Mouse (Mus musculus): ENCODE data around the gene Fgd6. TPM values are rescaled to one million over a fixed set of nuclear protein-coding genes. Genes with fewer than 3 reads are reported as not detected.

Fgd6 gene
- 4.0 and 4.5 TPM in 2 replicates for polyA plus RNA-seq (2016; fragmentation: Nextera tagmentation; extraction: Ambion mirVana)

- DNase-seq (ENCODE audit: low spot score), result peak; percentile 99
- H3K27me3 ChIP-seq (replicated peaks; ENCODE audit: low read depth, poor library complexity, severe bottlenecking), result no peaks in the 10 kb centered on the region
- no peaks in the 10 kb centered on the region for H3K9me3 ChIP-seq
- peak within 1 kb of the TSS; percentile 92 for H3K27ac ChIP-seq (replicated peaks)
- H3K36me3 ChIP-seq (replicated peaks), result peaks cover 1% of the 10 kb centered on the region
- H3K4me3 ChIP-seq, result peak within 1 kb of the TSS; percentile 79
- WGBS, result under 1% methylated on average over 76 of the region's 77 CpGs
- H3K4me1 ChIP-seq, result peaks cover 27% of the 10 kb centered on the region
Observed at GRCm38 (mm10) chr10:94035658-94036374, at the start of gene Fgd6, which contains the start of gene Vezt. Fgd6 (plus strand) TSS chr10:94036001. Vezt (minus strand) TSS chr10:94035817.

DNA sequence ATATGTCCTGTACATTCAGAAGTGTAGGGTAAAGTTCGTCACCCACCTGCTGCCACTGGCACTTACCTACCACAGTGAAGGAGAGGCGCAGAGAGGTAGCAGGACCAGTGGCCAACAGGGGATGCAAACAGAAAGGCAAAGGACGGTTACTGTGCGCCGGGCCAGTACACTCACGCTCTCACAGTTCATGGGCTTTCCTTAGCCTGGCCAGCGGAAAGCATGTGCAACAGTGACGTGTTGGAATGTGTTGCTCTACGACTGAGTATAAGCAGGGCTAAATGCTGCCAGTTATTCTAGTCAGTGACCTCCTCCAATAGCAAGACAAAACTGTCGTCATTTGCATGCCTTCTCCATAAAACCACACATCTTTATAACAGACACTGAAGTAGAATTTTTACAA is 41.7 kb upstream of the Fgd6 start:
- WGBS, result 95% methylated on average over 10 of the region's 10 CpGs
- H3K4me3 ChIP-seq, result no peak overlapping the region
- H3K4me1 ChIP-seq, result no peaks in the 10 kb centered on the region
- H3K9me3 ChIP-seq, result no peaks in the 10 kb centered on the region
- no peak overlapping the region for H3K27ac ChIP-seq (replicated peaks)
- DNase-seq (ENCODE audit: low spot score), result no peak
- H3K36me3 ChIP-seq (replicated peaks), result peaks cover 91% of the 10 kb centered on the region
- no peaks in the 10 kb centered on the region for H3K27me3 ChIP-seq (replicated peaks; ENCODE audit: low read depth, poor library complexity, severe bottlenecking)

DNA sequence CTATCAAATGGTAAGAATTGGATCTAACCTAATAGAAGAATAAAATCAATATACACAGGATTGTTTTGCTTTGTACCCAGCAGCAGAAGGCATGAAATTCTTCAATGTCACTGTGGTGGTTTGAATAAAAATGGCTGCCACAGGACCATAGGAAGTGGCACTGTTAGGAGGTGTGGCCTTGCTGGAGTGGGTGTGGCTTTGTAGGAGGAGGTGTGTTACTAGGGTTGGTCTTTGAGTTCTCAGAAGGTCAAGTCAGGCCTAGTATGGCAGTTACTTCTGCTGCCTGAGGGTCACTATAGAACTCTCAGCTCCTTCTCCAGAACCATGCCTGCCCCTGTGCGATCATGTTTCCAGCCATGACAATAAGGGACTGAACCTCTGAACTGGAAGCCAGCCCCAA is 40.7 kb upstream of the Fgd6 start:
- no peaks in the 10 kb centered on the region for H3K27me3 ChIP-seq (replicated peaks; ENCODE audit: low read depth, poor library complexity, severe bottlenecking)
- WGBS, result 88% methylated on average over 1 of the region's 1 CpGs
- DNase-seq (ENCODE audit: low spot score), result no peak
- H3K9me3 ChIP-seq, result no peaks in the 10 kb centered on the region
- no peak overlapping the region for H3K4me3 ChIP-seq
- no peaks in the 10 kb centered on the region for H3K4me1 ChIP-seq
- H3K36me3 ChIP-seq (replicated peaks), result peaks cover 91% of the 10 kb centered on the region
- no peak overlapping the region for H3K27ac ChIP-seq (replicated peaks)

- no peak for DNase-seq (ENCODE audit: low spot score)
- no peak overlapping the region for H3K27ac ChIP-seq (replicated peaks)
- no peaks in the 10 kb centered on the region for H3K4me1 ChIP-seq
- H3K9me3 ChIP-seq, result no peaks in the 10 kb centered on the region
- WGBS, result 84% methylated on average over 1 of the region's 1 CpGs
- no peak overlapping the region for H3K4me3 ChIP-seq
- no peaks in the 10 kb centered on the region for H3K27me3 ChIP-seq (replicated peaks; ENCODE audit: low read depth, poor library complexity, severe bottlenecking)
- peaks cover 92% of the 10 kb centered on the region for H3K36me3 ChIP-seq (replicated peaks)
Observed at GRCm38 (mm10) chr10:93999357-93999756, 36.4 kb upstream of the Fgd6 start.

- H3K36me3 ChIP-seq (replicated peaks), result peaks cover 91% of the 10 kb centered on the region
- WGBS, result 91% methylated on average over 10 of the region's 10 CpGs
- H3K9me3 ChIP-seq, result no peaks in the 10 kb centered on the region
- no peaks in the 10 kb centered on the region for H3K4me1 ChIP-seq
- no peak overlapping the region for H3K4me3 ChIP-seq
- H3K27ac ChIP-seq (replicated peaks), result no peak overlapping the region
- DNase-seq (ENCODE audit: low spot score), result no peak
- H3K27me3 ChIP-seq (replicated peaks; ENCODE audit: low read depth, poor library complexity, severe bottlenecking), result no peaks in the 10 kb centered on the region
Observed at GRCm38 (mm10) chr10:94000223-94000622, 35.6 kb upstream of the Fgd6 start.

DNA sequence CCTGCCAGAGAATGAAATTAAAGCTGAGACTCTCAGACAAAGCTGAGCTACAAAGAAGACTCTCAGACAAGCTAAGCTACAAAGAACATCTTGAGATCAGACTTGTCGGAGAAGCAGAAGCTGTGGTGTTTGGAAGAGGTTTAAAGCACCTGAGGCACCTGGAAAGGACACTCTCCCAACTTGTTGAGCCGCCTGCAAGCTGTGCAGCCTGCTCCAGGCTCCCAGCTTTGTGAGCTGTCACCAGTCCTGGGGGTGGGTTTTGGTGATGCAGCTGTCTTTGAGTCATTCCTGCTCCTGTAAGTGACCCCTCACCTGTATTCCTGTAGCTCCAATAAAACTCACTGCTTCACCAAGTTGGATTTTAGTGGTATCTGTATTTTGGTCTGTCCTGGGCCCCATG is 27.4 kb upstream of the Fgd6 start:
- no peaks in the 10 kb centered on the region for H3K27me3 ChIP-seq (replicated peaks; ENCODE audit: low read depth, poor library complexity, severe bottlenecking)
- no peaks in the 10 kb centered on the region for H3K9me3 ChIP-seq
- H3K27ac ChIP-seq (replicated peaks), result no peak overlapping the region
- no peak overlapping the region for H3K4me3 ChIP-seq
- no peak for DNase-seq (ENCODE audit: low spot score)
- H3K4me1 ChIP-seq, result no peaks in the 10 kb centered on the region
- H3K36me3 ChIP-seq (replicated peaks), result peaks cover 40% of the 10 kb centered on the region
- 87% methylated on average over 2 of the region's 2 CpGs for WGBS

- WGBS, result 84% methylated on average over 3 of the region's 3 CpGs
- Histone ChIP-seq H3K27ac (replicated peaks) (no peak overlapping the region), H3K9me3 (no peaks in the 10 kb centered on the region), H3K27me3 (replicated peaks; ENCODE audit: low read depth, poor library complexity, severe bottlenecking) (no peaks in the 10 kb centered on the region), H3K4me1 (no peaks in the 10 kb centered on the region), H3K36me3 (replicated peaks) (peaks cover 31% of the 10 kb centered on the region), H3K4me3 (no peak overlapping the region)
- no peak for DNase-seq (ENCODE audit: low spot score)
Observed at GRCm38 (mm10) chr10:94009991-94010679, 25.7 kb upstream of the Fgd6 start.

- WGBS, result 76% methylated on average over 2 of the region's 2 CpGs
- no peak overlapping the region for H3K4me3 ChIP-seq
- no peak for DNase-seq (ENCODE audit: low spot score)
- peaks cover 22% of the 10 kb centered on the region for H3K36me3 ChIP-seq (replicated peaks)
- no peaks in the 10 kb centered on the region for H3K4me1 ChIP-seq
- no peak overlapping the region for H3K27ac ChIP-seq (replicated peaks)
- H3K9me3 ChIP-seq, result no peaks in the 10 kb centered on the region
- no peaks in the 10 kb centered on the region for H3K27me3 ChIP-seq (replicated peaks; ENCODE audit: low read depth, poor library complexity, severe bottlenecking)
Observed at GRCm38 (mm10) chr10:94011024-94011423, 24.8 kb upstream of the Fgd6 start.

- 52% methylated on average over 3 of the region's 3 CpGs for WGBS
- Histone ChIP-seq H3K4me3 (no peak overlapping the region), H3K4me1 (no peaks in the 10 kb centered on the region), H3K9me3 (no peaks in the 10 kb centered on the region), H3K27me3 (replicated peaks; ENCODE audit: low read depth, poor library complexity, severe bottlenecking) (no peaks in the 10 kb centered on the region), H3K36me3 (replicated peaks) (peaks cover 12% of the 10 kb centered on the region), H3K27ac (replicated peaks) (no peak overlapping the region)
- DNase-seq (ENCODE audit: low spot score), result peak; percentile 57
Observed at GRCm38 (mm10) chr10:94013196-94013595, 22.6 kb upstream of the Fgd6 start.

GRCm38 (mm10) chr10:94014200-94014599 is 21.6 kb upstream of the Fgd6 start:
- DNase-seq (ENCODE audit: low spot score), result no peak
- Histone ChIP-seq H3K27me3 (replicated peaks; ENCODE audit: low read depth, poor library complexity, severe bottlenecking) (no peaks in the 10 kb centered on the region), H3K36me3 (replicated peaks) (0 out of 2 replicates have a peak, but pooled peaks cover 6% of the 10 kb centered on the region), H3K4me3 (no peak overlapping the region), H3K27ac (replicated peaks) (no peak overlapping the region), H3K4me1 (no peaks in the 10 kb centered on the region), H3K9me3 (no peaks in the 10 kb centered on the region)
- WGBS, result 83% methylated on average over 4 of the region's 4 CpGs

DNA sequence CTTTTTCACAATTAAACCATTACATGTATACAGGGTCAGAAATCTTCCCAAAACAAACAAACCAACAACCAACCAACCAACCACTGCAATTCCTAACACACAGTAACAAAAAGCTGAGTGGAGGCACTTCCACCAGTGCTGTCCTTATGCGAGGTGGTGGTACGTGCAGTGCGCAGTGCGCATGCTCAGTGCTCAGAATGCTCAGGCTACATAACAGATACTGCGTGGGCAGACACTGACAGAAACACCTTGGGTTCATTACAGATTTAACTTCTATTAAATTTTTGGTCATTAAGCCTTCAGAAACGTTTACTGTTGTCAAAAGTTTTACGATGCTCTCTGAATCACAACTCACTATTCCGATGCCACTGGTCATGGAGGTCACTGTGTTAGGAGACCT is 18.3 kb upstream of the Fgd6 start:
- Histone ChIP-seq H3K4me3 (no peak overlapping the region), H3K27me3 (replicated peaks; ENCODE audit: low read depth, poor library complexity, severe bottlenecking) (no peaks in the 10 kb centered on the region), H3K27ac (replicated peaks) (no peak overlapping the region), H3K36me3 (replicated peaks) (0 out of 2 replicates have a peak, but pooled peaks cover 3% of the 10 kb centered on the region), H3K9me3 (no peaks in the 10 kb centered on the region), H3K4me1 (peaks cover 6% of the 10 kb centered on the region; the same call in 1 of the 2 replicates)
- no peak for DNase-seq (ENCODE audit: low spot score)
- 94% methylated on average over 8 of the region's 8 CpGs for WGBS

GRCm38 (mm10) chr10:94020587-94020986 is 15.2 kb upstream of the Fgd6 start:
- no peak overlapping the region for H3K4me3 ChIP-seq
- H3K36me3 ChIP-seq (replicated peaks), result peaks cover 17% of the 10 kb centered on the region
- no peaks in the 10 kb centered on the region for H3K9me3 ChIP-seq
- no peaks in the 10 kb centered on the region for H3K27me3 ChIP-seq (replicated peaks; ENCODE audit: low read depth, poor library complexity, severe bottlenecking)
- 88% methylated on average over 5 of the region's 5 CpGs for WGBS
- peaks cover 6% of the 10 kb centered on the region; the same call in 1 of the 2 replicates for H3K4me1 ChIP-seq
- H3K27ac ChIP-seq (replicated peaks), result no peak overlapping the region
- no peak for DNase-seq (ENCODE audit: low spot score)

GRCm38 (mm10) chr10:94021059-94021458 is 14.7 kb upstream of the Fgd6 start:
- no peaks in the 10 kb centered on the region for H3K9me3 ChIP-seq
- no peaks in the 10 kb centered on the region for H3K27me3 ChIP-seq (replicated peaks; ENCODE audit: low read depth, poor library complexity, severe bottlenecking)
- WGBS, result 94% methylated on average over 4 of the region's 4 CpGs
- peaks cover 20% of the 10 kb centered on the region for H3K36me3 ChIP-seq (replicated peaks)
- no peak overlapping the region for H3K4me3 ChIP-seq
- no peak for DNase-seq (ENCODE audit: low spot score)
- H3K27ac ChIP-seq (replicated peaks), result no peak overlapping the region
- H3K4me1 ChIP-seq, result peaks cover 6% of the 10 kb centered on the region; the same call in 1 of the 2 replicates

All from embryonic facial prominence, embryonic 10.5 days (tissue).